Mouse (Mus musculus) cerebellum, adult 2 months (tissue): ENCODE results near the gene Hsd17b6.

Source experiments
- CTCF ChIP-seq: fragments of 200-500 bp; IDR thresholded peaks from 2 replicates; pipeline ENCODE4 v1.5.1; 2011; ENCODE audit warnings: low read depth, mild to moderate bottlenecking, control low read depth, low read length, moderate library complexity, borderline replicate concordance; ENCODE audit not compliant: insufficient read depth
- POLR2A ChIP-seq: fragments of 200-500 bp; IDR thresholded peaks from 2 replicates; pipeline ENCODE4 v1.6.1; 2011; ENCODE audit warnings: low read length, control low read depth, borderline replicate concordance; ENCODE audit not compliant: insufficient read depth

DNA sequence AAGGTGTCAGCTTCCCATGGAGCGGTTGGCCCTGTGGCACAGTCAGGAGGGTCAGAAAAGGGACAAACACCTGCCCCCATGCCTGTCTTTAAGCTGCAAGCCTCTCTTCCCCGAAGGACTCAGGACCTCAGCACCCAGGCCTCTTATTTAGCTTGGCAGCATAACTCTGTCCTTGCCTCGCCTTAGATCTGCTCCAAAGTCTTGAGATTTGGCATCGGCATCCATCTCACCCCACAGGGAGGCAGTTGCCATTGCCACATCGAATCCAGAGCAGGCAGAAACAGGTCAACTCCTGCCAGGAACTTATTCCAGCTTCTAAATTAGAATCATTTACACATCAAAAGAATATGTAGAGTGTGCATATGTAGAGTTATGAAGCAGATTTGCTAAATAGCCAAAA, 22.8 kb downstream of the Hsd17b6 start:
- no peak for TF ChIP-seq CTCF
- TF ChIP-seq POLR2A: no peak
